Mouse (Mus musculus) intestine, embryonic 14.5 days (tissue): ENCODE results near the gene Amz2. TPM values are rescaled to one million over a fixed set of nuclear protein-coding genes. Genes with fewer than 3 reads are reported as not detected.
A peak's percentile ranks its signal among the peaks of the same experiment; 100 is the strongest.
"Not testable (repeated sequence)": the region's sequence is repeated elsewhere in the genome, so short reads cannot be mapped to it uniquely, and the experiment has no call there.

ENCODE experiments used
- ATAC-seq: fragments of 200-750 bp; cut with Nextera tagmentation; replicated peaks from 2 replicates; pipeline ENCODE4 v1.8.0; 2017; ENCODE audit warnings: low read depth, moderate number of reproducible peaks, moderate TSS enrichment, moderate library complexity; ENCODE audit not compliant: low FRiP score, low TSS enrichment
- DNase-seq: peaks from one replicate; pipeline ENCODE4 v3.0.0-alpha.2; 2018; ENCODE audit warnings: low spot score
- H3K27ac ChIP-seq: fragments of 300-500 bp; sonication (generic); 2 replicates; pipeline ENCODE4 v1.5.1; 2014; ENCODE audit warnings: low read depth, mild to moderate bottlenecking, control low read depth
- H3K27me3 ChIP-seq: fragments of 300-500 bp; sonication (generic); replicated peaks from 2 replicates; pipeline ENCODE4 v1.6.1; 2014; ENCODE audit warnings: low read length, control low read depth; ENCODE audit not compliant: control insufficient read depth, insufficient read depth
- H3K36me3 ChIP-seq: fragments of 300-500 bp; sonication (generic); 2 replicates; pipeline ENCODE4 v1.6.1; 2014; ENCODE audit warnings: low read length, control low read depth; ENCODE audit not compliant: control insufficient read depth, insufficient read depth
- H3K4me1 ChIP-seq: fragments of 300-500 bp; sonication (generic); replicated peaks from 2 replicates; pipeline ENCODE4 v1.6.1; 2014; ENCODE audit warnings: low read length, control low read depth, mixed read lengths; ENCODE audit not compliant: control insufficient read depth, insufficient read depth
- H3K4me2 ChIP-seq: fragments of 300-500 bp; sonication (generic); 2 replicates; pipeline ENCODE4 v1.6.1; 2014; ENCODE audit warnings: low read length
- H3K4me3 ChIP-seq: fragments of 300-500 bp; sonication (generic); 2 replicates; pipeline ENCODE4 v1.5.1; 2014; ENCODE audit warnings: low read depth, low read length, control low read depth, mixed read lengths
- H3K9ac ChIP-seq: fragments of 300-500 bp; sonication (generic); 2 replicates; pipeline ENCODE4 v1.6.1; 2014; ENCODE audit warnings: mild to moderate bottlenecking, low read length
- H3K9me3 ChIP-seq: fragments of 300-500 bp; sonication (generic); 2 replicates; pipeline ENCODE4 v1.6.1; 2016; ENCODE audit warnings: low read length, control low read depth; ENCODE audit not compliant: control insufficient read depth
- whole genome bisulfite sequencing: fragments of 180-500 bp; shearing (Covaris S2); extraction: QIAGEN DNeasy Blood & Tissue Kit; methylation state at CpG from one replicate; pipeline ENCODE4 v1.1.7; 2014; 5-methylcytosine and 5-hydroxymethylcytosine counted together
- polyA plus RNA-seq: library from polyadenylated mRNA; unstranded; fragments of >200 nt; fragmentation: Nextera tagmentation; extraction: Ambion mirVana; gene quantifications from 2 replicates; pipeline ENCODE4 v1.2.1, GENCODE M21; 2014

Gene Amz2
- polyA plus RNA-seq, 1 experiment from 2014 or later: 41.8 TPM

DNA sequence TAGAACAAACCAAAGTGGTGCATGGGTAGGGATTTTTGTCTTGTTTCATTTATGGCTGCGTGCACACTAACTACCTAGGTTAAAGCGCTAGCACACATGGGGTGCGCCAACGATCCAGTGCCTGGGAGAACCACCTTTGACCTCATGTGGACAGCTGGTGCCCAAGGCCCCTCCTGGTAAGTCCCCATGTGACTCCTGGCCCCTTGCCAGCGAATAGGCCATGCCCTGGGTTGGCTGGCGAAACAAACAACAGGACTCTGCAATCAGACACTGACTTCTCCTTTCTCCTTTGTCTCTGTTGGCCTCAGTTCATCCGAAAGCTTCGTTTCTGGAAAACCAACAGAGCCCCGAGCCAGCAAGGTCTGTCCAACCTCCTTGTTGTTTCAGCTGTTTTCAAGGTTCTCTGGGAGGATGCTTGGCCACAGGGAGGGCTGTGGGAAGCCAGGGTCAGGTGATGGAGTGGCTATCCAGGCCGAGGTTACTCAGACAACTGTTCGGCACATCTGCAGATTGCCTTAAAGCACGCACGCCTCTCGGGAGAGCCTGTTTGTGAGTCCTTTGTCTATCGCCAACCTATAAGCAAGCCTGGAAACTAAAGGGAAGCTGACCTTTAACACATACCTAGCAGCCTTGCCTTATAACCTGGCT is 59.8 kb downstream of the Amz2 start:
- H3K4me1 ChIP-seq: no peaks in the 10 kb centered on the region
- no peak overlapping the region for H3K4me3 ChIP-seq
- H3K27ac ChIP-seq: no peak overlapping the region
- no peak for DNase-seq
- no peak for ATAC-seq
- H3K36me3 ChIP-seq: no peaks in the 10 kb centered on the region
- H3K4me2 ChIP-seq: no peak overlapping the region
- no peaks in the 10 kb centered on the region for H3K27me3 ChIP-seq
- 85% methylated on average over 15 of the region's 15 CpGs for WGBS
- H3K9me3 ChIP-seq: no peaks in the 10 kb centered on the region
- no peak overlapping the region for H3K9ac ChIP-seq

DNA sequence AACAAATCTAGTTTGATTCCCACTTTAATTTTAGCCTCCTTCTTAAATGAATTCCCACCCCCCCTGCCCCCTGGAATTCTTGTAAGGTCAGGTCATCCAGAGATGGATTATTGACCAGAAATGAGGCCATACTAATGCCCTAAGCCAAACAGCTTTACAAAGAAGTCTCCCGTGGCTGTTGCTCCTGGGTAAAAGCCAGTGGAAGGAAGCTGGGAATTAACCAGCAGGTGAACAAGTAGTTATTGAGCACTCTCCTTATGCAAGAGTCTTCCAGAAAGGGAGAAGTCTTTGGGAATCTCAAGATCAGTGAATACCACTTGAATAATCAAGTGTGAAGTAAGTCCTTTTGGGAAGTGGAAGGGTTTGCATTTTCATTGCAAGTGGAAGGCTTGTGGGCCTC is 61.4 kb downstream of the Amz2 start:
- no peak overlapping the region for H3K27ac ChIP-seq
- no peaks in the 10 kb centered on the region for H3K9me3 ChIP-seq
- no peak overlapping the region for H3K4me3 ChIP-seq
- 35% methylated on average over 1 of the region's 1 CpGs for WGBS
- ATAC-seq (no peak), DNase-seq (no peak)
- no peaks in the 10 kb centered on the region for H3K36me3 ChIP-seq
- no peaks in the 10 kb centered on the region for H3K4me1 ChIP-seq
- no peak overlapping the region for H3K4me2 ChIP-seq
- H3K9ac ChIP-seq: no peak overlapping the region
- H3K27me3 ChIP-seq: no peaks in the 10 kb centered on the region

DNA sequence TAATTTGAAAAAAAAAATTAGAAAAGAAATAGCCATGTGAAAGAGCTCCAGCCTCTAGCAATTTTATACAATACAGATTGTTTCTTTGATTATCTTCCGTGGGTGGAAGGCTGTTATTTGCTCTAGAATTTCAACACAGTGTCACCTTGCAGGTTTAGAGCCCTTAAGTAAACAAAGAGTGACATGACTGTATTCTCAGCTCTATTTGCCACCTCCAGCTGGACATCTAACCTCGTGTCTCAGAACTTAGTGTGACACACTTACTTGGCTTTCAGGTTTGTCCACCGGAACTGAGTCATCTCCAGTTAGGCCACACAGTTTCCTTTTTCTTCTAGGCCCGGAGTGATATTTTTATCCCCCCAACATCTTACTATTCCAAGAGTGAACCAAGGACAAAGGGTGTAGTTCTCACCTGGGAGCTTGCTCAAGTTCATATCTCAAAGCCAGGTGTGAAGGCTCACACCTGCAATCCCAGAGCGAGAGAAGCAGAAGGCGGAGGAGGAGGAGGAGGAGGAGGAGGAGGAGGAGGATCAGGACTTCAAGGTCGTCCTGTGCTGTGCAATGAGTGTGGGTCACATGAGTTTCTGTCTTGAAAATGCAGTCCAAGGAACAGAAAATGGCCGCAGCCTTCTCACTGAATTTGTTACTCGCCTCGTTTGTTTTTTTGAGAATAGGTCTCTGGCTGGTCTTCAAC is 62.4 kb downstream of the Amz2 start:
- Histone ChIP-seq H3K4me3 (no peak overlapping the region), H3K4me1 (no peaks in the 10 kb centered on the region), H3K4me2 (no peak overlapping the region), H3K9me3 (no peaks in the 10 kb centered on the region), H3K9ac (no peak overlapping the region), H3K36me3 (no peaks in the 10 kb centered on the region), H3K27ac (no peak overlapping the region), H3K27me3 (no peaks in the 10 kb centered on the region)
- 74% methylated on average over 10 of the region's 10 CpGs for WGBS
- no peak for ATAC-seq
- no peak for DNase-seq

DNA sequence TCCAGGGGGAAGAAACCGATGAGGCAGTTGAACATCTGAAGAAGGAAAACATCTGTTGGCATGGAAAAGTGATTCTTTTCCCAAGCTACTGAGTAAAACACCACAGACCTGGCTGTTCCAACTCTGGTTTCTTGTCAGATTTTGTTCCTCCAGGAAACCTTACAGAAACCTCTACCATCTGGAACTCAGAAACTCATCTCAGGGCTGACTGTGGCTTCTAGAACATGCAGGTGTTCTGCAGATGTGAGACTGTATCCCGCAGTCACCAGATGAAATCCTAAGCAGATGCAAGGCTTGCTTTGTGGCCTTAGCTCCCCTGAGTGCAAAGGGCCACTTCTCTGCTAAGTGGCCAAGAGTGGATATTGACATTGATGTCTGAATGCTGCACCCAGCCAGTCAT is 64.0 kb downstream of the Amz2 start:
- no peaks in the 10 kb centered on the region for H3K9me3 ChIP-seq
- H3K27me3 ChIP-seq: no peaks in the 10 kb centered on the region
- no peak overlapping the region for H3K4me2 ChIP-seq
- no peak overlapping the region for H3K27ac ChIP-seq
- 65% methylated on average over 2 of the region's 2 CpGs for WGBS
- H3K9ac ChIP-seq: no peak overlapping the region
- DNase-seq (no peak), ATAC-seq (no peak)
- no peaks in the 10 kb centered on the region for H3K36me3 ChIP-seq
- H3K4me3 ChIP-seq: no peak overlapping the region
- H3K4me1 ChIP-seq: no peaks in the 10 kb centered on the region

DNA sequence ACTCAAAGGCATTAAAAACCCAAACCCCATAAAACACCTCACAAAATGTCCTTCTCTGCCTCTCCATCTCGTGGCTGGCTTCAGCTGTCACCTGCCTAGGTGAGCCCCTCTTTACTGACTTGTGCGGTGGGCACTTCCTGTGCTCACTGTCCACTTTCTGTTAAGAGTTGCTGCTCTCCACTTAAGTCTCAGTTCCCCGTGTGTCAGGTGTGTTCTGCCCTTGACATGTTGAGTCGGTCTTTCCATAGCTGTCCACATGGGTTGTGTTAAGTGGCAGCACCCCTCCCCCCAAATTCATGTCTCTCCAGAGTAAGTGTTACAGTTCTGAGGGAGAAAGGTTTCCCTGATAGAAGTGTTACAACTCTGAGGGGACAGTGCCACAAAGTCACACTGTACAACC is 66.1 kb downstream of the Amz2 start:
- H3K4me1 ChIP-seq: peaks cover 4% of the 10 kb centered on the region
- H3K4me2 ChIP-seq: no peak overlapping the region
- WGBS: 80% methylated on average over 4 of the region's 4 CpGs
- ATAC-seq: no peak
- H3K27ac ChIP-seq: no peak overlapping the region
- no peak overlapping the region for H3K9ac ChIP-seq
- H3K27me3 ChIP-seq: no peaks in the 10 kb centered on the region
- H3K9me3 ChIP-seq: no peaks in the 10 kb centered on the region
- DNase-seq: no peak
- H3K36me3 ChIP-seq: no peaks in the 10 kb centered on the region
- H3K4me3 ChIP-seq: no peak overlapping the region

DNA sequence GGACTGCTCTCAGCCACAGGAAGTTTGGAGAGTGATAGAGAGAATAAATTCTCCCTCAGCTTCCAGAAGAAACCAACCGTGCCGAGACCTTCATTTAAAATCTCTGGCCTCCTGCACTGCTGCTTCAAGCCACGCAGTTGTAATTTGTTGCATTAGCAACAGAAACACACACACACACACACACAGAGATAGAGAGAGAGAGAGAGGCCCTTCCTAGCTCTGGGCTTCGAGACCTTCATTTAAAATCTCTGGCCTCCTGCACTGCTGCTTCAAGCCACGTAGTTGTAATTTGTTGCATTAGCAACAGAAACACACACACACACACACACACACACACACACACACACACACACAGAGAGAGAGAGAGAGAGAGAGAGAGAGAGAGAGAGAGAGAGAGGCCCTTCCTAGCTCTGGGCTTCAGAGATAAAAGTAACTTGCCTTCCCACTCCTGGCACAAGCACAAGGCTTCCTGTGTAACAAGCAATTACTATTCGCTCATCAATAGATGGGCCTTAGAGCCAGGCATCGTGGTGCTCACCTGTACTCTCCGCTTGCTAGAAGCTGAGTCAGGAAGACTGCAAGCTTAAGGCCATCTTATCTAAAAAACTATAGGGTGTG is 67.2 kb downstream of the Amz2 start:
- H3K27me3 ChIP-seq, DNase-seq, ATAC-seq, H3K4me2 ChIP-seq, H3K27ac ChIP-seq, H3K4me3 ChIP-seq, H3K36me3 ChIP-seq, H3K9ac ChIP-seq, H3K4me1 ChIP-seq, H3K9me3 ChIP-seq: not testable (repeated sequence)
- 66% methylated on average over 8 of the region's 8 CpGs for WGBS

DNA sequence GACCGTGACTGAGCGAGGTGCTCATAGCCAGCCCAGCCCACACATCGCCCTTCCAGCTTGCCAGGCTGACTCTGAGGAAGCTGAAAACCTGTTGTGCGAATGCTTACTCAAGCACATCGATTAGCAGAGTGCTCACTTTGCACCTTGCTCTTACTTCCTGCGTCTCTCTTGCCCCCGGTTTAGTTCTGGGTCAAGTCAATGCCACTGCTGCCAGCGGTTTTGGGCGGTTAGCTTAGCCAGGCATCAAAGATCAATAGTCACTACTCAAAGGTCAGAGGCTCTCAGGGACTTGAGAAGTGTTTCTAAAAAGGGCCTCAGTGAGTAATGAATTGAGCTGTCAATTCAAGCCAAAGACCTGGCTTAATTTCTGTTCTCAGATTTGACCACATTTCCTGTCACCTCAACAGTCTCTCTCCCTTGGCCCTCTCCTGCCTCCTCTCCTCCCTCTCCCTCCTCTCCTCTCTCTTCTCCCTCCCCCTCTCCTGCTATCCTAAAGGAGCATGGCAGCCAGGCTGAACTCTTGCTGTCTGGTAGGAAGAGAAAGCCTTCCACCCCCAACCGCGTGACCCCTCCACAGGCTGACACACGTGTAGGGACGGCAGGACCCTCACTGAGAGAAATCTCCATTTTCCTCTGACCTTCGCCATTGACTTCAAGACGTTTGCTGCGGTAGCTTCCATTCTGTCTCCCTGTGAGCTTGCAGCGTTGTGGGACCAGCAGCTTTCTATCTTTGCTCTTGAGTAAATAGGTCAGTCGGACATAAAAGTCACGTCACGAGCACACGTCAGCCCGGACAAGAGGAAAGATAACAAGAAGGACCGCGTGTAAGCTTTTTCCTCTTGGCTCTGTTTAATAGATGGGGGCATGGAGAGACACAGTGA is 69.4 kb downstream of the Amz2 start:
- H3K27ac ChIP-seq: no peak overlapping the region
- H3K9ac ChIP-seq: no peak overlapping the region
- DNase-seq (no peak), ATAC-seq (no peak)
- H3K36me3 ChIP-seq: no peaks in the 10 kb centered on the region
- H3K4me2 ChIP-seq: no peak overlapping the region
- H3K27me3 ChIP-seq: no peaks in the 10 kb centered on the region
- H3K4me3 ChIP-seq: no peak overlapping the region
- no peaks in the 10 kb centered on the region for H3K9me3 ChIP-seq
- peaks cover 7% of the 10 kb centered on the region for H3K4me1 ChIP-seq
- WGBS: 48% methylated on average over 24 of the region's 24 CpGs

DNA sequence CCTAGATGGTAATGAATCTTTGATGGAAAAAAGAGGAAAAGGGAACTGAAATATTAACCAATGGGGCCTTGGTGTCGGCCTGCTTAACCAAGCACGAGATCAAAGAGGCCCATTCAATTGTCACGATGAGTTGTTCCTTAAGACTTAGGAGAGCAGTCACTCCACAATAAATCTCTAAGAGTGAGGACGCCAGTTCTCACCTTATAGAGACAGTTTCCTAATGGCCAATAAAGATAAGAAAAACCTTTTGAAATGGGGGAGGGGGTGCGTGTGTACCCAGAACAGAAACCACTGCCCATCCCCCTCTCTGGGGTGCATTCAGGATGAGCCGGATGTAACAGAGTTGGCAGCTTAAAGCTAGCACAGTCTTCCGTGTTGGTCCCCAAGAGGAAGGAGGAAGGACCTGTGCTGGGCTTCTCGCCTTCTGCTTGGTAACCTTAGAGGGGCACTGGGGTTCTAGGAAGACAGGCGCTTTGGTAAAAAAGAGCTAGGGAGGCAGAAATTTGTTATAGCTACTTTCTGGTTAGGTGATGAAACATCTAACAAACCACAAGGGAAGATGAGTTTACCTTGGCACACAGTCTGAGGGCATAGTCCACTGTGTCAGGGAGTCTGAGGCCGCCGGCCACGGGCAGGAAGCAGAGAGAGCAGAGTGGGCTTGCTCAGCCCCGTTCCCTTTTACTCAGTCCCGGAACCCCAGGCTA is 70.2 kb downstream of the Amz2 start:
- Histone ChIP-seq H3K27ac (no peak overlapping the region), H3K9me3 (no peaks in the 10 kb centered on the region), H3K4me1 (peaks cover 7% of the 10 kb centered on the region), H3K36me3 (no peaks in the 10 kb centered on the region), H3K4me3 (no peak overlapping the region), H3K9ac (no peak overlapping the region), H3K27me3 (no peaks in the 10 kb centered on the region), H3K4me2 (no peak overlapping the region)
- ATAC-seq (0 out of 2 replicates have a peak, but pooled peaks have one; percentile 34), DNase-seq (no peak)
- WGBS: 35% methylated on average over 14 of the region's 14 CpGs
